10 mouse cellular contexts compared by ENCODE assay signal in the genomic region with DNA sequence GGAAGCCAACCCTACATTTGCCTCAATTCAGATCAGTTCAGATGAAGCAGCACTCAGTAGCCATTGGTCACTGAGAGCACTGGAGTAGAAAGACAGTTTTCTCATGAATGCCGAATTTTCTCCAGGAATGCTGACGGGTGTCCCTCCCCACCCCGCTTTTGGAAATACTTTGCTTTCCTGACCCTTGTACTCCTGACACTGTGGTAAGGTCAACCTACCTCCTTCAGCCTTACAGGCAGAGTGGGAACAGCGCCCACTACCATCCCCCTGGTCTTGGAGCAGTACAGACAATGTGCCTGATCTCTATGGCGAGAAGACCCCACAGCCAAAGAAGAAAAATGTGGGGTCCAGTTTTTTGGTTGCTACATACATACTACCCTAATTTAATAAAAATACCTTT.
"Had no signal": no experiment of that assay in that cellular context is flagged by ENCODE, and none has a peak within 500 bp of the region (broad histone marks: within the 10 kb centered on the region; RNA-seq: fewer than 3 reads in every experiment).

No protein-coding gene starts in this region.

- H3K27me3 ChIP-seq: liver, embryonic 15.5 days; midbrain, embryonic 13.5 days; midbrain, embryonic 15.5 days; neural tube, embryonic 13.5 days; neural tube, embryonic 15.5 days had no signal

- H3K27ac ChIP-seq: liver, embryonic 15.5 days; midbrain, embryonic 10.5 days; midbrain, embryonic 13.5 days; midbrain, embryonic 15.5 days; neural tube, embryonic 13.5 days; neural tube, embryonic 15.5 days had no signal

- H3K9ac ChIP-seq: liver, embryonic 15.5 days; lung, embryonic 14.5 days; midbrain, embryonic 13.5 days; midbrain, embryonic 15.5 days; neural tube, embryonic 13.5 days; neural tube, embryonic 15.5 days had no signal

- H3K4me1 ChIP-seq: liver, embryonic 15.5 days; midbrain, embryonic 10.5 days; midbrain, embryonic 13.5 days; midbrain, embryonic 15.5 days; neural tube, embryonic 13.5 days; neural tube, embryonic 15.5 days had no signal

- H3K36me3 ChIP-seq: midbrain, embryonic 15.5 days had no signal

- H3K9me3 ChIP-seq: liver, embryonic 15.5 days; midbrain, embryonic 10.5 days; midbrain, embryonic 13.5 days; midbrain, embryonic 15.5 days; neural tube, embryonic 13.5 days; neural tube, embryonic 15.5 days had no signal

- DNase-seq: right cerebral cortex, adult 18-20 months; right cerebral cortex, postnatal 25 days had no signal

- H3K4me2 ChIP-seq: liver, embryonic 15.5 days; lung, embryonic 14.5 days; midbrain, embryonic 13.5 days; midbrain, embryonic 15.5 days; neural tube, embryonic 13.5 days; neural tube, embryonic 15.5 days had no signal

- H3K4me3 ChIP-seq: liver, embryonic 15.5 days; midbrain, embryonic 10.5 days; midbrain, embryonic 13.5 days; midbrain, embryonic 15.5 days; myocyte; neural tube, embryonic 13.5 days; neural tube, embryonic 15.5 days had no signal

- ATAC-seq: midbrain, embryonic 15.5 days had no signal
